Mouse (Mus musculus) MEL (cell line): Measurements from ENCODE around the gene Slc22a15. TPM values are rescaled to one million over a fixed set of nuclear protein-coding genes. Genes with fewer than 3 reads are reported as not detected.

Source experiments
- DNase-seq: peaks from one replicate; pipeline ENCODE4 v3.0.0; 2011; ENCODE audit warnings: low read depth, low spot score
- H3K27ac ChIP-seq: 2 replicates; pipeline ENCODE4 v1.5.1; 2012; ENCODE audit warnings: low read depth, mild to moderate bottlenecking, control low read depth, low read length, moderate library complexity; ENCODE audit not compliant: control insufficient read depth
- H3K27me3 ChIP-seq, 2 experiments: fragments of 150-350 bp in 1 of 2; sonication (generic) in 1 of 2; 2 replicates each; pipeline ENCODE4 v1.6.1; 2012; ENCODE audit warnings: low read length in 2 of 2, mild to moderate bottlenecking in 2 of 2, improper control_type of control experiment in 1 of 2, moderate library complexity in 1 of 2; ENCODE audit not compliant: insufficient read depth in 2 of 2, control insufficient read depth in 1 of 2
- H3K36me3 ChIP-seq, 2 experiments: 2 replicates each; pipeline ENCODE4 v1.6.1; 2012 to 2014; ENCODE audit warnings: low read length in 2 of 2, improper control_type of control experiment in 1 of 2, inconsistent platforms in 1 of 2, mild to moderate bottlenecking in 1 of 2; ENCODE audit not compliant: insufficient read depth in 2 of 2, control insufficient read depth in 1 of 2
- H3K4me1 ChIP-seq, 2 experiments: fragments of 150-350 bp in 1 of 2; sonication (generic) in 1 of 2; 2 replicates each; pipeline ENCODE4 v1.6.1; 2012; ENCODE audit warnings: low read length in 2 of 2, improper control_type of control experiment in 1 of 2, mild to moderate bottlenecking in 1 of 2; ENCODE audit not compliant: insufficient read depth in 2 of 2, control insufficient read depth in 1 of 2
- H3K4me3 ChIP-seq, 2 experiments: fragments of 150-350 bp in 1 of 2; sonication (generic) in 1 of 2; 2 replicates each; pipeline ENCODE4 v1.5.1; 2012; ENCODE audit warnings: low read depth in 2 of 2, low read length in 2 of 2, mild to moderate bottlenecking in 2 of 2, moderate library complexity in 2 of 2, control low read depth in 1 of 2, improper control_type of control experiment in 1 of 2; ENCODE audit not compliant: control insufficient read depth in 1 of 2, insufficient read depth in 1 of 2
- H3K79me2 ChIP-seq: 2 replicates; pipeline ENCODE4 v1.6.1; 2012; ENCODE audit warnings: mild to moderate bottlenecking, low read length, moderate library complexity; ENCODE audit not compliant: control insufficient read depth, poor library complexity, insufficient read depth
- H3K9ac ChIP-seq: 2 replicates; pipeline ENCODE4 v1.6.1; 2012; ENCODE audit warnings: low read depth, mild to moderate bottlenecking, control low read depth, low read length, moderate library complexity; ENCODE audit not compliant: control insufficient read depth, poor library complexity, severe bottlenecking
- H3K9me3 ChIP-seq: fragments of 150-350 bp; sonication (generic); replicated peaks from 2 replicates; pipeline ENCODE4 v1.6.1; 2012; ENCODE audit warnings: mild to moderate bottlenecking, low read length, improper control_type of control experiment, moderate library complexity; ENCODE audit not compliant: insufficient read depth
- BHLHE40 ChIP-seq: IDR thresholded peaks from 2 replicates; pipeline ENCODE4 v1.6.1; 2012; ENCODE audit warnings: low read depth, mild to moderate bottlenecking, inconsistent platforms, low read length, improper control_type of control experiment, borderline replicate concordance
- CHD1 ChIP-seq: IDR thresholded peaks from 2 replicates; pipeline ENCODE4 v1.6.1; 2012; ENCODE audit warnings: low read depth, mild to moderate bottlenecking, inconsistent platforms, low read length, improper control_type of control experiment
- CHD2 ChIP-seq: IDR thresholded peaks from 2 replicates; pipeline ENCODE4 v1.6.1; 2011; ENCODE audit warnings: low read length, improper control_type of control experiment
- CTCF ChIP-seq, 3 experiments: IDR thresholded peaks in 2 of 3; conservative IDR thresholded peaks in 1 of 3; 2 replicates each; pipeline ENCODE4 v1.5.1; 2011 to 2012; ENCODE audit warnings: low read length in 3 of 3, low read depth in 2 of 3, mild to moderate bottlenecking in 2 of 3, improper control_type of control experiment in 1 of 3, inconsistent platforms in 1 of 3, mixed read lengths in 1 of 3, moderate library complexity in 1 of 3; ENCODE audit not compliant: control insufficient read depth in 1 of 3, insufficient read depth in 1 of 3, poor library complexity in 1 of 3, severe bottlenecking in 1 of 3
- ELF1 ChIP-seq: IDR thresholded peaks from 2 replicates; pipeline ENCODE4 v1.6.1; 2014; ENCODE audit warnings: low read depth, mild to moderate bottlenecking, inconsistent platforms, low read length, improper control_type of control experiment, moderate library complexity
- EP300 ChIP-seq, 2 experiments: IDR thresholded peaks; 2 replicates each; pipeline ENCODE4 v1.6.1; 2011; ENCODE audit warnings: improper control_type of control experiment in 2 of 2, low read length in 2 of 2, low read depth in 1 of 2, mild to moderate bottlenecking in 1 of 2
- ETS1 ChIP-seq: IDR thresholded peaks from 2 replicates; pipeline ENCODE4 v1.6.1; 2012; ENCODE audit warnings: low read depth, mild to moderate bottlenecking, inconsistent platforms, low read length, improper control_type of control experiment, moderate library complexity
- GABPA ChIP-seq: IDR thresholded peaks from 2 replicates; pipeline ENCODE4 v1.6.1; 2012; ENCODE audit warnings: low read depth, mild to moderate bottlenecking, inconsistent platforms, low read length, improper control_type of control experiment, moderate library complexity
- GATA1 ChIP-seq: IDR thresholded peaks from 2 replicates; pipeline ENCODE4 v1.6.1; 2011; ENCODE audit warnings: low read depth, low read length, improper control_type of control experiment
- HCFC1 ChIP-seq: IDR thresholded peaks from 2 replicates; pipeline ENCODE4 v1.6.1; 2012; ENCODE audit warnings: low read depth, mild to moderate bottlenecking, inconsistent platforms, low read length, improper control_type of control experiment, moderate library complexity
- KAT2A ChIP-seq: conservative IDR thresholded peaks from 2 replicates; pipeline ENCODE4 v1.6.1; 2012; ENCODE audit warnings: low read depth, low read length, improper control_type of control experiment, inconsistent platforms
- MAX ChIP-seq: IDR thresholded peaks from 2 replicates; pipeline ENCODE4 v1.6.1; 2011; ENCODE audit warnings: low read length, improper control_type of control experiment
- MAZ ChIP-seq: IDR thresholded peaks from 2 replicates; pipeline ENCODE4 v1.6.1; 2012; ENCODE audit warnings: low read depth, mild to moderate bottlenecking, inconsistent platforms, low read length, improper control_type of control experiment
- MEF2A ChIP-seq: IDR thresholded peaks from 2 replicates; pipeline ENCODE4 v1.6.1; 2014; ENCODE audit warnings: low read depth, mild to moderate bottlenecking, inconsistent platforms, low read length, improper control_type of control experiment; ENCODE audit not compliant: poor library complexity, insufficient replicate concordance, severe bottlenecking; ENCODE audit errors: extremely low read depth
- MXI1 ChIP-seq: IDR thresholded peaks from 2 replicates; pipeline ENCODE4 v1.6.1; 2011; ENCODE audit warnings: mild to moderate bottlenecking, low read depth, low read length, improper control_type of control experiment
- MYB ChIP-seq: IDR thresholded peaks from 2 replicates; pipeline ENCODE4 v1.6.1; 2011; ENCODE audit warnings: mild to moderate bottlenecking, low read depth, low read length, improper control_type of control experiment
- NELFE ChIP-seq: IDR thresholded peaks from 2 replicates; pipeline ENCODE4 v1.6.1; 2011; ENCODE audit warnings: low read depth, low read length, improper control_type of control experiment
- NRF1 ChIP-seq: IDR thresholded peaks from 2 replicates; pipeline ENCODE4 v1.6.1; 2014; ENCODE audit warnings: low read depth, mild to moderate bottlenecking, inconsistent platforms, low read length, improper control_type of control experiment, moderate library complexity; ENCODE audit not compliant: poor library complexity, insufficient read depth, severe bottlenecking
- POLR2A ChIP-seq, 2 experiments: IDR thresholded peaks; 2 replicates each; pipeline ENCODE4 v1.6.1; 2011 to 2012; ENCODE audit warnings: low read length in 2 of 2, mild to moderate bottlenecking in 2 of 2, control low read depth in 1 of 2, improper control_type of control experiment in 1 of 2, low read depth in 1 of 2, moderate library complexity in 1 of 2; ENCODE audit not compliant: control insufficient read depth in 1 of 2, insufficient read depth in 1 of 2, poor library complexity in 1 of 2
- RAD21 ChIP-seq: IDR thresholded peaks from 2 replicates; pipeline ENCODE4 v1.6.1; 2011; ENCODE audit warnings: mild to moderate bottlenecking, low read depth, low read length, improper control_type of control experiment
- RCOR1 ChIP-seq: IDR thresholded peaks from 2 replicates; pipeline ENCODE4 v1.6.1; 2012; ENCODE audit warnings: low read depth, mild to moderate bottlenecking, inconsistent platforms, low read length, improper control_type of control experiment
- SIN3A ChIP-seq: IDR thresholded peaks from 2 replicates; pipeline ENCODE4 v1.6.1; 2012; ENCODE audit warnings: low read length, improper control_type of control experiment, inconsistent platforms
- SMC3 ChIP-seq: IDR thresholded peaks from 2 replicates; pipeline ENCODE4 v1.6.1; 2011; ENCODE audit warnings: low read depth, low read length, improper control_type of control experiment
- TAL1 ChIP-seq: IDR thresholded peaks from 2 replicates; pipeline ENCODE4 v1.6.1; 2012; ENCODE audit warnings: mild to moderate bottlenecking, inconsistent platforms, low read length, moderate library complexity, mixed read lengths
- TBP ChIP-seq: IDR thresholded peaks from 2 replicates; pipeline ENCODE4 v1.8.0; 2011; ENCODE audit warnings: low read depth, low read length, improper control_type of control experiment
- TCF12 ChIP-seq: IDR thresholded peaks from 2 replicates; pipeline ENCODE4 v1.6.1; 2014; ENCODE audit warnings: low read depth, mild to moderate bottlenecking, inconsistent platforms, low read length, improper control_type of control experiment, moderate library complexity
- USF1 ChIP-seq: IDR thresholded peaks from 2 replicates; pipeline ENCODE4 v1.6.1; 2014; ENCODE audit warnings: low read depth, mild to moderate bottlenecking, inconsistent platforms, low read length, improper control_type of control experiment, moderate library complexity
- ZC3H11A ChIP-seq: IDR thresholded peaks from 2 replicates; pipeline ENCODE4 v1.6.1; 2012; ENCODE audit warnings: low read depth, mild to moderate bottlenecking, inconsistent platforms, low read length, improper control_type of control experiment
- ZKSCAN1 ChIP-seq: IDR thresholded peaks from 2 replicates; pipeline ENCODE4 v1.6.1; 2012; ENCODE audit warnings: low read depth, mild to moderate bottlenecking, inconsistent platforms, low read length, improper control_type of control experiment, moderate library complexity
- ZMIZ1 ChIP-seq: IDR thresholded peaks from 2 replicates; pipeline ENCODE4 v1.6.1; 2012; ENCODE audit warnings: low read depth, mild to moderate bottlenecking, inconsistent platforms, low read length, improper control_type of control experiment, moderate library complexity
- ZNF384 ChIP-seq: IDR thresholded peaks from 2 replicates; pipeline ENCODE4 v1.6.1; 2012; ENCODE audit warnings: low read depth, mild to moderate bottlenecking, inconsistent platforms, low read length, improper control_type of control experiment
- polyA plus RNA-seq, 2 experiments: library from polyadenylated mRNA; stranded (reverse) in 1 of 2; unstranded in 1 of 2; fragments of >175 nt in 1 of 2; fragments of >200 nt in 1 of 2; gene quantifications; 2 replicates each; pipeline versions ENCODE4 v1.2.1 to v1.2.4; 2012; ENCODE audit warnings: low replicate concordance in 2 of 2, low read depth in 1 of 2; ENCODE audit not compliant: insufficient read length in 2 of 2, insufficient read depth in 1 of 2, missing spikeins in 1 of 2
- total RNA-seq: library from RNA; depleted of rRNA; stranded (reverse); fragments of 300-350 nt; gene quantifications from 2 replicates; pipeline ENCODE4 v1.2.3, GENCODE M21; 2012

Slc22a15 gene
- total and polyA plus RNA-seq, 3 experiments: 2.2 to 7.9 TPM; not detected in 1

DNA sequence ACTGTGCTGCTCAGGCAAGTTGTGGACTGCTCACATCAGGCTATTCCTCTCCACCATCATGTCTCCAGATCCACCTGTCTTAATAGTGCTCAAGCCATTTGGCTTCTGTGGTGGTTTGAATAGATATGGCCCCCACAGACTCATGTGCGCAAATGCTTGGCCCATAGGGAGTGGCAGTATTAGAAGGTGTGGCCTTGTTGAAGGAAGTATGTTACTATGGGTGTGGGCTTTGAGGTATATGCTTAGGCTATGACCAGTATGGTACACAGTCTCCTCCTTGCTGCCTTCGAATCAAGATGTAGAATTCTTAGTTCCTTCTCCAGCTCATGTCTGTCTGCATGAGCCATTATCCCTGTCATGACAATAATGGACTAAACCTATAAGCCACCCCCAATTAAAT is 9.6 kb upstream of the Slc22a15 start:
- peaks cover 0 to 1% of the 10 kb centered on the region in 2 experiments; a peak in 1 of 4 replicates for H3K27me3 ChIP-seq
- TF ChIP-seq EP300 (IDR thresholded peaks at IDR 0.05; ENCODE audit: low read depth in 1 of 2, low read length in 2 of 2) (no peak), ELF1 (no peak), MYB (no peak), RAD21 (no peak), CTCF (IDR thresholded peaks at IDR 0.05 in 2 of 3, conservative IDR thresholded peaks at IDR 0.05 in 1 of 3; ENCODE audit: control insufficient read depth in 1 of 3, insufficient read depth in 1 of 3, low read depth in 2 of 3, low read length in 3 of 3, poor library complexity in 1 of 3, severe bottlenecking in 1 of 3) (no peak), USF1 (no peak), ZNF384 (no peak), SIN3A (no peak), GABPA (no peak), ETS1 (no peak), ZKSCAN1 (no peak), NRF1 (no peak), HCFC1 (no peak), ZMIZ1 (no peak), MAZ (no peak), NELFE (no peak), ZC3H11A (no peak)
- TF ChIP-seq, all 39 proteins: peak for 0
- H3K79me2 ChIP-seq: no peaks in the 10 kb centered on the region
- no peak overlapping the region for H3K4me3 ChIP-seq
- no peaks in the 10 kb centered on the region for H3K36me3 ChIP-seq
- no peak overlapping the region for H3K27ac ChIP-seq
- H3K4me1 ChIP-seq: peaks cover 0 to 4% of the 10 kb centered on the region in 2 experiments; a peak in 1 of 4 replicates
- no peak for DNase-seq
- no peak overlapping the region for H3K9ac ChIP-seq
- H3K9me3 ChIP-seq: no peaks in the 10 kb centered on the region

DNA sequence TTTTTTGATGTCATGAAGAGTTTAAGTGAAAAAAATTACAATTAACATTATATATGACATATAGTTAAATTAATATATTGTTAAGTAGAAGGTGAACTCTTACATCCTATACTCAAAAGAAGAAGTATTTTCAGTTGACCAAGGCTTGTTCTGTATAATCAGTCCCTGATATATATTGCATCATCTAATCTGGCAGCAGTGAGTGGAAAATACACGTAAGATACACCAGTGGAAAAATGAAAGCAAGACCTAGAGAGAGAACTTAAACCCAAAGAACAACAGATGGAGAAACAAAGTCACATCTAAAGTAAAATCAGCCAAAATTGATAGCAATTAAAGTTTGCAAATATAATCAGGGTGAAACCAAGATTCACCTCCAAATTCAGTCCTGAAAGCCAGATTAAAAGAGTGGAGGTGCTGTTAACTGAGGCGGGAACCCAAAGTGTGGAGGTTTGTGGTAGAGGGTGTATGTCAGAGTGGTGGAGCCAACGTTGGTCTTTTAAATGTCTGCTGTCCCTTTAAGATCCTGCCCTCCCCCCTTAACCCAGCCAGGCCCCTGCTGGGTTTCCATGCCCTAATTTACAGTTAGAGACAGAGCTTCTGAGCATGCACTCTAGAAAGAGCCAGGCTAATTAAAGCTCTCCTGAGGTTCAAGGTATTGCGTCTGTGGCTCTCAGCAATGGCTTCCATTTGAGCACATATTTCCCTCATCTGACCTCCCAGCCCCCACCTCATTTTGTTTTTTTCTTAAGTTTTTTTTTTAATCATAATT is 5.0 kb upstream of the Slc22a15 start:
- no peaks in the 10 kb centered on the region for H3K27me3 ChIP-seq
- no peak for DNase-seq
- no peak overlapping the region for H3K4me3 ChIP-seq
- H3K27ac ChIP-seq: no peak overlapping the region
- H3K4me1 ChIP-seq: peaks cover 2 to 12% of the 10 kb centered on the region in 2 experiments
- peaks cover 0 to 7% of the 10 kb centered on the region in 2 experiments; a peak in 2 of 4 replicates for H3K36me3 ChIP-seq
- no peak overlapping the region for H3K9ac ChIP-seq
- no peaks in the 10 kb centered on the region for H3K9me3 ChIP-seq
- peaks cover 2% of the 10 kb centered on the region; the same call in 1 of the 2 replicates for H3K79me2 ChIP-seq
- no peak for TF ChIP-seq CHD2
- TF ChIP-seq MEF2A: no peak
- TF ChIP-seq SMC3: no peak
- no peak for TF ChIP-seq MXI1
- no peak for TF ChIP-seq TCF12
- TF ChIP-seq POLR2A (IDR thresholded peaks at IDR 0.05; ENCODE audit: control insufficient read depth in 1 of 2, insufficient read depth in 1 of 2, low read depth in 1 of 2, low read length in 2 of 2, poor library complexity in 1 of 2): no peak
- TF ChIP-seq RAD21: no peak
- no peak for TF ChIP-seq CHD1
- no peak for TF ChIP-seq KAT2A
- TF ChIP-seq GATA1: no peak
- no peak for TF ChIP-seq MAX
- no peak for TF ChIP-seq TAL1
- TF ChIP-seq SIN3A: no peak
- TF ChIP-seq ELF1: no peak
- no peak for TF ChIP-seq MAZ
- no peak for TF ChIP-seq TBP
- TF ChIP-seq RCOR1: no peak
- no peak for TF ChIP-seq NRF1
- TF ChIP-seq BHLHE40: no peak
